Mouse (Mus musculus) CH12.LX (cell line): ENCODE data around the gene Rusc2. TPM values are rescaled to one million over a fixed set of nuclear protein-coding genes. Genes with fewer than 3 reads are reported as not detected.

Source experiments
- DNase-seq: peaks from one replicate; pipeline ENCODE4 v3.0.0-alpha.2; 2013; ENCODE audit errors: extremely low read depth
- H3K27ac ChIP-seq: 2 replicates; pipeline ENCODE4 v1.5.1; 2012; ENCODE audit warnings: low read depth, mild to moderate bottlenecking, control low read depth, moderate library complexity; ENCODE audit not compliant: insufficient read depth
- H3K27me3 ChIP-seq: replicated peaks from 2 replicates; pipeline ENCODE3; 2012; ENCODE audit warnings: inconsistent platforms
- H3K36me3 ChIP-seq, 2 experiments: replicated peaks in 1 of 2; 2 replicates each; pipeline versions ENCODE3 to v1.6.1; 2012; ENCODE audit warnings: inconsistent platforms in 1 of 2, low read length in 1 of 2, mild to moderate bottlenecking in 1 of 2, mixed read lengths in 1 of 2, moderate library complexity in 1 of 2; ENCODE audit not compliant: control insufficient read depth in 1 of 2, insufficient read depth in 1 of 2
- H3K4me1 ChIP-seq, 2 experiments: 2 replicates each; pipeline ENCODE4 v1.6.1; 2012; ENCODE audit warnings: inconsistent platforms in 1 of 2, moderate library complexity in 1 of 2; ENCODE audit not compliant: insufficient read depth in 2 of 2, control insufficient read depth in 1 of 2
- H3K4me2 ChIP-seq: 2 replicates; pipeline ENCODE4 v1.6.1; 2012; ENCODE audit warnings: low read depth, mild to moderate bottlenecking, control low read depth; ENCODE audit not compliant: poor library complexity, insufficient read depth, severe bottlenecking
- H3K4me3 ChIP-seq, 3 experiments: fragments of 150-350 bp in 1 of 3; sonication (generic) in 1 of 3; replicated peaks in 1 of 3; 2 replicates each; pipeline versions ENCODE3 to v1.5.1; 2011 to 2012; ENCODE audit warnings: low read depth in 2 of 3, low read length in 2 of 3, mild to moderate bottlenecking in 2 of 3, moderate library complexity in 2 of 3, control low read depth in 1 of 3, improper control_type of control experiment in 1 of 3, inconsistent platforms in 1 of 3, mixed read lengths in 1 of 3; ENCODE audit not compliant: poor library complexity in 1 of 3
- H3K79me2 ChIP-seq: replicated peaks from 2 replicates; pipeline ENCODE4 v1.6.1; 2012; ENCODE audit warnings: mild to moderate bottlenecking, moderate library complexity; ENCODE audit not compliant: control insufficient read depth, poor library complexity, insufficient read depth, severe bottlenecking; ENCODE audit errors: extremely low read depth
- H3K9ac ChIP-seq: 2 replicates; pipeline ENCODE4 v1.6.1; 2012; ENCODE audit warnings: low read depth, mild to moderate bottlenecking, control low read depth, moderate library complexity; ENCODE audit not compliant: insufficient read depth
- H3K9me3 ChIP-seq: replicated peaks from 2 replicates; pipeline ENCODE3; 2012; ENCODE audit warnings: low read length, inconsistent platforms, mixed read lengths
- CHD1 ChIP-seq: IDR thresholded peaks from 2 replicates; pipeline ENCODE4 v1.6.1; 2012; ENCODE audit warnings: low read depth, low read length, improper control_type of control experiment, inconsistent platforms
- E2F4 ChIP-seq: IDR thresholded peaks from 2 replicates; pipeline ENCODE4 v1.6.1; 2011; ENCODE audit warnings: low read depth, low read length, improper control_type of control experiment; ENCODE audit not compliant: insufficient replicate concordance
- ELF1 ChIP-seq: IDR thresholded peaks from 2 replicates; pipeline ENCODE4 v1.6.1; 2014; ENCODE audit warnings: low read depth, mild to moderate bottlenecking, inconsistent platforms, low read length, improper control_type of control experiment
- EP300 ChIP-seq: IDR thresholded peaks from 2 replicates; pipeline ENCODE4 v1.6.1; 2011; ENCODE audit warnings: low read length, improper control_type of control experiment
- ETS1 ChIP-seq: conservative IDR thresholded peaks from 2 replicates; pipeline ENCODE4 v1.6.1; 2012; ENCODE audit warnings: low read depth, mild to moderate bottlenecking, inconsistent platforms, low read length, improper control_type of control experiment, moderate library complexity
- GABPA ChIP-seq: IDR thresholded peaks from 2 replicates; pipeline ENCODE4 v1.6.1; 2012; ENCODE audit warnings: low read depth, low read length, improper control_type of control experiment, inconsistent platforms; ENCODE audit not compliant: insufficient replicate concordance
- IRF4 ChIP-seq: IDR thresholded peaks from 2 replicates; pipeline ENCODE4 v1.6.1; 2014; ENCODE audit warnings: low read depth, mild to moderate bottlenecking, inconsistent platforms, low read length, improper control_type of control experiment
- JUN ChIP-seq: IDR thresholded peaks from 2 replicates; pipeline ENCODE4 v1.6.1; 2011; ENCODE audit warnings: low read depth, mild to moderate bottlenecking, low read length, improper control_type of control experiment, moderate library complexity; ENCODE audit not compliant: insufficient read depth
- KAT2A ChIP-seq: IDR thresholded peaks from 2 replicates; pipeline ENCODE4 v1.6.1; 2012; ENCODE audit warnings: low read length, improper control_type of control experiment, inconsistent platforms; ENCODE audit not compliant: insufficient replicate concordance
- MAFK ChIP-seq: IDR thresholded peaks from 2 replicates; pipeline ENCODE4 v1.6.1; 2011; ENCODE audit warnings: low read length, improper control_type of control experiment; ENCODE audit not compliant: insufficient replicate concordance
- MAZ ChIP-seq: IDR thresholded peaks from 2 replicates; pipeline ENCODE4 v1.6.1; 2012; ENCODE audit warnings: low read depth, mild to moderate bottlenecking, inconsistent platforms, low read length, improper control_type of control experiment, moderate library complexity
- MXI1 ChIP-seq: IDR thresholded peaks from 2 replicates; pipeline ENCODE4 v1.6.1; 2011; ENCODE audit warnings: mild to moderate bottlenecking, low read depth, low read length, improper control_type of control experiment
- MYC ChIP-seq: IDR thresholded peaks from 2 replicates; pipeline ENCODE4 v1.6.1; 2011; ENCODE audit warnings: low read depth, mild to moderate bottlenecking, improper control_type of control experiment, low read length
- NELFE ChIP-seq: IDR thresholded peaks from 2 replicates; pipeline ENCODE4 v1.6.1; 2011; ENCODE audit warnings: low read depth, low read length, improper control_type of control experiment
- NRF1 ChIP-seq: IDR thresholded peaks from 2 replicates; pipeline ENCODE4 v1.6.1; 2014; ENCODE audit warnings: low read depth, mild to moderate bottlenecking, inconsistent platforms, low read length, improper control_type of control experiment, moderate library complexity
- POLR2AphosphoS2 ChIP-seq: IDR thresholded peaks from 2 replicates; pipeline ENCODE4 v1.6.1; 2011; ENCODE audit warnings: low read depth, low read length, improper control_type of control experiment
- SMC3 ChIP-seq: IDR thresholded peaks from 2 replicates; pipeline ENCODE4 v1.6.1; 2011; ENCODE audit warnings: low read depth, low read length, improper control_type of control experiment
- TBP ChIP-seq: conservative IDR thresholded peaks from 2 replicates; pipeline ENCODE4 v1.6.1; 2011; ENCODE audit warnings: low read depth, low read length, improper control_type of control experiment
- TCF12 ChIP-seq: IDR thresholded peaks from 2 replicates; pipeline ENCODE4 v1.6.1; 2014; ENCODE audit warnings: low read depth, mild to moderate bottlenecking, inconsistent platforms, low read length, improper control_type of control experiment
- UBTF ChIP-seq: IDR thresholded peaks from 2 replicates; pipeline ENCODE4 v1.6.1; 2012; ENCODE audit warnings: low read depth, mild to moderate bottlenecking, inconsistent platforms, low read length, improper control_type of control experiment, moderate library complexity
- USF1 ChIP-seq: IDR thresholded peaks from 2 replicates; pipeline ENCODE4 v1.6.1; 2014; ENCODE audit warnings: low read depth, mild to moderate bottlenecking, inconsistent platforms, low read length, improper control_type of control experiment
- ZNF384 ChIP-seq: IDR thresholded peaks from 2 replicates; pipeline ENCODE4 v1.6.1; 2012; ENCODE audit warnings: low read depth, low read length, improper control_type of control experiment, inconsistent platforms
- dilution Hi-C: fragments of 300-500 bp; cut with MboI; formaldehyde crosslinking; loops from 2 replicates; pipeline ENCODE4 v1.14.3; 2020; ENCODE audit warnings: low sequenced_read_pairs; ENCODE audit not compliant: extremely low pct_unique_long_range_greater_than_20kb, extremely low pct_ligation_motif_present
- in situ Hi-C: fragments of 300-500 bp; cut with MboI; formaldehyde crosslinking; loops from 3 replicates; pipeline ENCODE4 v1.14.3; 2019; ENCODE audit warnings: low sequenced_read_pairs, low pct_ligation_motif_present, low pct_unique_long_range_greater_than_20kb, mixed read lengths
- polyA plus RNA-seq: library from polyadenylated mRNA; unstranded; fragments of >175 nt; gene quantifications from 2 replicates; pipeline ENCODE4 v1.2.1, GENCODE M21; 2012; ENCODE audit warnings: low read depth; ENCODE audit not compliant: insufficient read length
- total RNA-seq, 2 experiments: library from RNA; depleted of rRNA; stranded (reverse); fragments of 300-350 nt in 1 of 2; fragments of >200 nt in 1 of 2; gene quantifications; 2 replicates each; pipeline ENCODE4 v1.2.3; 2012 to 2014

The Rusc2 gene
- total and polyA plus RNA-seq, 3 experiments, result not detected

DNA sequence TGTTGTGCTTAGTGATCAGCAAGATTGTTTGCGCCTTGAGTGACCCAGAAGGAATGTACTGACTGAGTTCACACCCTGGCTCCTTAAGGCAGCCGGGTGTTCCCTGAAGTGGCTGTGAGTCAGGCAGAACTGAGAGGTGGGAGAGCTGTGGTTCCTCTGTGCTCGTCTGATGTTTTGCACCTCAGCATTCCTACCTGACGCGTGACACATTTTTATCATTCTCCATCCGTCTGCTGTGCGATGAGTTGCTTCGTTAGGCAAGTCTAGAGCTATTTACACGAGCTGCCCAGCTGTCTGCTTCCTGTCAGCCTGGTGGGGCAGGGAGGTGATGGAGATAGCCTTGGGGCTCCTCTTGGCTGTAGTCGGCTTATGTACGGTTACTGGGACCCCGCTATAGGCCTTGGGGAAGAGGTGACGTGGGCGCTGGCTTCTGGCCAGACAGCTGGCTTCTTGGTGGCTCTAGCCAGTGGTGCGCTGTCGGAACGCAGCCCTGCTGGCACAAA is 17.1 kb downstream of the Rusc2 start:
- Histone ChIP-seq H3K9ac (no peak overlapping the region), H3K27me3 (peaks cover 30% of the 10 kb centered on the region), H3K4me3 (no peak overlapping the region), H3K27ac (no peak overlapping the region)
- no peak for DNase-seq
- in situ Hi-C loops, result no loop called here
- no peak for TF ChIP-seq TBP
- no peak for TF ChIP-seq UBTF
- TF ChIP-seq NRF1, result no peak
- no peak for TF ChIP-seq CHD1
- TF ChIP-seq MXI1, result no peak
- TF ChIP-seq IRF4, result no peak
- no peak for TF ChIP-seq ZNF384
- no peak for TF ChIP-seq POLR2AphosphoS2
- TF ChIP-seq USF1, result no peak
- TF ChIP-seq TCF12, result no peak
- no peak for TF ChIP-seq ELF1
- no peak for TF ChIP-seq ETS1
- TF ChIP-seq NELFE, result no peak
- no peak for TF ChIP-seq E2F4
- TF ChIP-seq SMC3, result no peak
- TF ChIP-seq MAZ, result no peak
- TF ChIP-seq, all 38 proteins: peak for 0
- Histone ChIP-seq H3K9me3 (no peaks in the 10 kb centered on the region), H3K36me3 (no peaks in the 10 kb centered on the region), H3K79me2 (no peaks in the 10 kb centered on the region), H3K4me1 (peaks cover 0 to 3% of the 10 kb centered on the region in 2 experiments; a peak in 1 of 4 replicates), H3K4me2 (no peak overlapping the region)
- dilution Hi-C loops, result no loop called here

DNA sequence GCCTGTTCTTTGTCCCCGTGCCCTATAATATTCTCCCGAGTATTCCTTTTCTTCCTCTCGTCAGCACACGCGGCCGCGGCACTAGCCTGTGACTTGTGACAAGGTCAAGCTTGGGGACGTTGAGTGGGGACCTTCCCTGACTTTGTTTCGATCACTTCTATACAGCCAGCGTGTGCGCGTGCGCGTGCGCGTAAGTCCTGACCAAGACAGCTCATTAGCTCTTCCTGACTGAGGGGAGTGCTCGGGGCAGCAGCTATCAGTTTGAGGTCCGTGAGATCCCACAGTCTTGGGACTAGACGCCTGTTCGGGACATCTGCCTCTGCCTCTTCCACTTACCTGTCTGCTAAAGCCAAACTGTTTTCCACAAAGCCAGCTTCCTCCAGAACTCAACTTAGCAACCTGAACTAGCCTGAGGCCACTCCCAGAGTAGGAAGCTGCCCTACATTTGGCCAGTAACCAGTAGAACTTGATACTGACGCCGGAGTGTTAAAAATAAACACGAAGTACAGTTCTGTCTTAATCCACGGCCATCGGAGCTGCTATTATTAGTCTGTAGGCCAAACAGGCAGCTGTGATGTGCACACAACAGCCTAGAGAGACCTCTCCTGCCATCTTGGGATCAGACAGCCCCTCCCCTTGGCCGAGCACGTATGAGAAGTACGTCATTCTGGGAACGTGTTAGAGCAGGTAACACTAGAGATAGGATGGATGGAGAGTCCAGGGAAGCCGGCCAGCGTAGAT is 17.8 kb downstream of the Rusc2 start:
- H3K4me1 ChIP-seq, result peaks cover 0 to 3% of the 10 kb centered on the region in 2 experiments; a peak in 1 of 4 replicates
- dilution Hi-C loops (no loop called here), in situ Hi-C loops (loop anchor here (25.0 kb wide), 1 partner anchor 312 kb away; no protein-coding TSS in a partner anchor)
- no peaks in the 10 kb centered on the region for H3K9me3 ChIP-seq
- no peak overlapping the region for H3K27ac ChIP-seq
- H3K9ac ChIP-seq, result no peak overlapping the region
- peaks cover 30% of the 10 kb centered on the region for H3K27me3 ChIP-seq
- TF ChIP-seq EP300 (no peak), UBTF (no peak), E2F4 (no peak), SMC3 (no peak), JUN (no peak), MYC (no peak), MAFK (no peak), MXI1 (no peak), TCF12 (no peak), POLR2AphosphoS2 (no peak), ZNF384 (no peak), GABPA (no peak), KAT2A (no peak)
- no peak for DNase-seq
- no peaks in the 10 kb centered on the region for H3K36me3 ChIP-seq
- no peaks in the 10 kb centered on the region for H3K79me2 ChIP-seq
- H3K4me2 ChIP-seq, result no peak overlapping the region
- H3K4me3 ChIP-seq, result no peak overlapping the region
